Mouse (Mus musculus) erythroblast, embryonic 14.5 days (primary cell): Measurements from ENCODE around the gene Ntsr2.

Experiments
- GATA1 ChIP-seq: IDR thresholded peaks from 2 replicates; pipeline ENCODE4 v1.6.1; 2012; ENCODE audit warnings: low read length, inconsistent platforms, mixed read lengths
- TAL1 ChIP-seq: IDR thresholded peaks from 3 replicates; pipeline ENCODE4 v1.6.1; 2012; ENCODE audit warnings: low read length, inconsistent platforms, mixed read lengths

DNA sequence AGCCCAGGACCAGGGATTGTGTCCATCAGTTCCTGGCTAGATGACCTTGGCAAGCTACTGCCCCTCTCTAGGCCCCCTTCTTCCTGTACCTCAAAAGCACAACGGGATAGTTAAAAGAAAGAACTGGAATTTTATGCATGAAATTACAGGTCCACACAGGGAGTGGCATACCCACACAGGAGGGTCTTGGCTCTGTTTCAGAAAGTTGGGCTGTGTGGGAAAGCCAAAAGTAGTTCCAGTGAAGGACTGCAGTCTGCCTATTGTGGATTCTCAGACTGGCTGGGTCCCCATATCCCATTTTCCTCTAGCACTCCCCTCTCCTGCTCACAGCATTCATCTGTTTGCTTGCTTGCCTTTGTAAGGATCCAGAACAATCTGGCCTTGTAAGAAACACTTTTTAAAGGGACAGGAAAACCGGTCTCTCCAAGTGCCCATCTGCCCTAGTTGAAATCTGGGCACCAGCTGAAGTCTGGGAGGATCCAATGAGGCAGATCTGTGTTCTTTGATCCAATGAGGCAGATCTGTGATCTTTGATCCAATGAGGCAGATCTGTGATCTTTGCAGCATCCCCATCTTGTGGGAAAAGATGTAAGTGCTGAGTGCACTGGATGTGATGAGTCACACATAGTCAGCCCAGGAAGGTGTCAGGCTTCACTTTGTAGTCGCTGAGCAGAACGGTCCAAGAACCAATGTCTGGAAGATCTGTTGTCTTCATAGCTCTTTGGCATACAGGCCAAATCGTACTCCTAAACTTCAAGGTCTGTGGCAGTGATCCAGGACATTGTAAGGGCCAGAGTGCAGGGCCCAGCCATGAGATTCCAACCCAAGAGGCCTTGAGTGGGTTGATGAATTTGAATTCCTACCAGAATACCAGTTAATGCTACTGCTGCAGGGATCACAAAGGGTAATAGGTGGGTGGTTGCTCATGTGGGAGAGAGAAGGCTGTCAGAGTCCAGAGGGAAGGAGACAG, 4.0 kb downstream of the Ntsr2 start:
- no peak for TF ChIP-seq GATA1
- no peak for TF ChIP-seq TAL1
